Mouse (Mus musculus) lung, postnatal 0 days (tissue): ENCODE measurements around the gene Thsd7b. TPM values are rescaled to one million over a fixed set of nuclear protein-coding genes. Genes with fewer than 3 reads are reported as not detected.
"Not testable (repeated sequence)": the region's sequence is repeated elsewhere in the genome, so short reads cannot be mapped to it uniquely, and the experiment has no call there.

Experiments
- ATAC-seq: fragments of 200-750 bp; cut with Nextera tagmentation; 2 replicates; pipeline ENCODE4 v1.8.0; 2017; ENCODE audit warnings: moderate library complexity
- DNase-seq: peaks from one replicate; pipeline ENCODE4 v3.0.0-alpha.2; 2016; ENCODE audit warnings: low spot score
- H3K27ac ChIP-seq: fragments of 300-500 bp; sonication (generic); 2 replicates; pipeline ENCODE4 v1.5.1; 2014; ENCODE audit warnings: antibody characterized with exemption, mild to moderate bottlenecking, low read length, mixed read lengths
- H3K27me3 ChIP-seq: fragments of 300-500 bp; sonication (generic); replicated peaks from 2 replicates; pipeline ENCODE4 v1.6.1; 2014; ENCODE audit warnings: low read length, mixed read lengths; ENCODE audit not compliant: insufficient read depth
- H3K36me3 ChIP-seq: fragments of 300-500 bp; sonication (generic); 2 replicates; pipeline ENCODE4 v1.6.1; 2014; ENCODE audit warnings: low read length, mixed read lengths; ENCODE audit not compliant: insufficient read depth
- H3K4me1 ChIP-seq: fragments of 300-500 bp; sonication (generic); 2 replicates; pipeline ENCODE4 v1.6.1; 2014; ENCODE audit warnings: antibody characterized with exemption, low read depth, low read length, mixed read lengths; ENCODE audit not compliant: insufficient read depth
- H3K4me2 ChIP-seq: fragments of 300-500 bp; sonication (generic); replicated peaks from 2 replicates; pipeline ENCODE4 v1.6.1; 2014; ENCODE audit warnings: low read depth, mild to moderate bottlenecking, low read length, moderate library complexity, mixed read lengths
- H3K4me3 ChIP-seq: fragments of 300-500 bp; sonication (generic); 2 replicates; pipeline ENCODE4 v1.5.1; 2014; ENCODE audit warnings: low read depth, low read length
- H3K9ac ChIP-seq: fragments of 300-500 bp; sonication (generic); replicated peaks from 2 replicates; pipeline ENCODE4 v1.6.1; 2014; ENCODE audit warnings: low read depth, mild to moderate bottlenecking
- H3K9me3 ChIP-seq: fragments of 300-500 bp; sonication (generic); 2 replicates; pipeline ENCODE4 v1.6.1; 2016; ENCODE audit warnings: low read length, mixed read lengths
- CTCF ChIP-seq: IDR thresholded peaks from 2 replicates; pipeline ENCODE4 v1.5.1; 2016; ENCODE audit warnings: antibody characterized with exemption, mild to moderate bottlenecking
- EP300 ChIP-seq: IDR thresholded peaks from 2 replicates; pipeline ENCODE4 v1.6.1; 2016; ENCODE audit warnings: antibody characterized with exemption, mild to moderate bottlenecking, control low read depth
- WGBS: fragments of 180-500 bp; shearing (Covaris S2); extraction: QIAGEN DNeasy Blood & Tissue Kit; methylation state at CpG from one replicate; pipeline ENCODE4 v1.1.7; 2014; 5-methylcytosine and 5-hydroxymethylcytosine counted together
- polyA plus RNA-seq: library from polyadenylated mRNA; unstranded; fragments of >200 nt; fragmentation: Nextera tagmentation; extraction: Ambion mirVana; gene quantifications from 2 replicates; pipeline ENCODE4 v1.2.1, GENCODE M21; 2015

Thsd7b gene
- polyA plus RNA-seq, 1 experiment from 2014 or later, result 0.10 TPM

GRCm38 (mm10) chr1:130169875-130170274 is 896.8 kb downstream of the Thsd7b start:
- no peaks in the 10 kb centered on the region for H3K9me3 ChIP-seq
- TF ChIP-seq CTCF (no peak), EP300 (no peak)
- 59% methylated on average over 6 of the region's 6 CpGs for WGBS
- no peak overlapping the region for H3K27ac ChIP-seq
- ATAC-seq, result no peak
- DNase-seq, result no peak
- H3K9ac ChIP-seq, result no peak overlapping the region
- H3K4me2 ChIP-seq, result no peak overlapping the region
- H3K27me3 ChIP-seq, result no peaks in the 10 kb centered on the region
- H3K36me3 ChIP-seq, result no peaks in the 10 kb centered on the region
- H3K4me3 ChIP-seq, result no peak overlapping the region
- H3K4me1 ChIP-seq, result no peaks in the 10 kb centered on the region

- Histone ChIP-seq H3K27me3 (no peaks in the 10 kb centered on the region), H3K9me3 (no peaks in the 10 kb centered on the region), H3K4me3 (no peak overlapping the region), H3K36me3 (no peaks in the 10 kb centered on the region), H3K4me2 (no peak overlapping the region), H3K4me1 (no peaks in the 10 kb centered on the region), H3K27ac (no peak overlapping the region), H3K9ac (no peak overlapping the region)
- TF ChIP-seq CTCF (no peak), EP300 (no peak)
- DNase-seq (no peak), ATAC-seq (no peak)
- 67% methylated on average over 1 of the region's 1 CpGs for WGBS
Observed at GRCm38 (mm10) chr1:130170290-130170689, 897.2 kb downstream of the Thsd7b start.

GRCm38 (mm10) chr1:130186836-130187235 is 913.7 kb downstream of the Thsd7b start:
- not testable (repeated sequence) for H3K4me3 ChIP-seq, ATAC-seq, H3K4me1 ChIP-seq, H3K36me3 ChIP-seq, H3K9me3 ChIP-seq, H3K27me3 ChIP-seq, H3K27ac ChIP-seq, H3K4me2 ChIP-seq, DNase-seq, H3K9ac ChIP-seq
- WGBS, result 83% methylated on average over 7 of the region's 7 CpGs

- H3K36me3 ChIP-seq, result no peaks in the 10 kb centered on the region
- no peaks in the 10 kb centered on the region for H3K4me1 ChIP-seq
- H3K9ac ChIP-seq, result no peak overlapping the region
- peak; percentile 28; the same call in 1 of the 2 replicates for ATAC-seq
- DNase-seq, result peak; percentile 41
- peak; percentile 75 for TF ChIP-seq CTCF
- TF ChIP-seq EP300, result no peak
- 46% methylated on average over 6 of the region's 6 CpGs for WGBS
- no peak overlapping the region for H3K27ac ChIP-seq
- no peaks in the 10 kb centered on the region for H3K9me3 ChIP-seq
- H3K4me2 ChIP-seq, result no peak overlapping the region
- H3K27me3 ChIP-seq, result no peaks in the 10 kb centered on the region
- H3K4me3 ChIP-seq, result no peak overlapping the region
Observed at GRCm38 (mm10) chr1:130192190-130193028, 919.3 kb downstream of the Thsd7b start.

- Histone ChIP-seq H3K9ac (no peak overlapping the region), H3K4me2 (no peak overlapping the region), H3K4me1 (no peaks in the 10 kb centered on the region), H3K27me3 (no peaks in the 10 kb centered on the region), H3K36me3 (no peaks in the 10 kb centered on the region), H3K9me3 (no peaks in the 10 kb centered on the region), H3K27ac (no peak overlapping the region), H3K4me3 (no peak overlapping the region)
- ATAC-seq, result no peak
- 56% methylated on average over 3 of the region's 3 CpGs for WGBS
- no peak for DNase-seq
- TF ChIP-seq CTCF (no peak), EP300 (no peak)
Observed at GRCm38 (mm10) chr1:130217404-130217803, 944.3 kb downstream of the Thsd7b start.

GRCm38 (mm10) chr1:130222904-130223303 is 949.8 kb downstream of the Thsd7b start:
- no peaks in the 10 kb centered on the region for H3K36me3 ChIP-seq
- WGBS, result 41% methylated on average over 2 of the region's 2 CpGs
- ATAC-seq, result no peak

More at GRCm38 (mm10) chr1:130222904-130223303, 949.8 kb downstream of the Thsd7b start:
- H3K4me3 ChIP-seq, result no peak overlapping the region
- H3K9ac ChIP-seq, result no peak overlapping the region
- TF ChIP-seq CTCF (no peak), EP300 (no peak)
- H3K4me2 ChIP-seq, result no peak overlapping the region
- no peak overlapping the region for H3K27ac ChIP-seq
- peak; percentile 9 for DNase-seq
- H3K4me1 ChIP-seq, result no peaks in the 10 kb centered on the region
- no peaks in the 10 kb centered on the region for H3K27me3 ChIP-seq
- H3K9me3 ChIP-seq, result no peaks in the 10 kb centered on the region
